Mouse (Mus musculus): ENCODE measurements around the gene 4930442H23Rik. TPM values are rescaled to one million over a fixed set of nuclear protein-coding genes. Genes with fewer than 3 reads are reported as not detected.

Gene 4930442H23Rik
- polyA plus RNA-seq, 1 experiment from 2014 or later, result not detected

- ATAC-seq (ENCODE audit: low read depth), result no peak
- peaks cover 52% of the 10 kb centered on the region for H3K36me3 ChIP-seq (ENCODE audit: control insufficient read depth, insufficient read depth, low read length)
- peaks cover 23% of the 10 kb centered on the region for H3K4me1 ChIP-seq (ENCODE audit: control insufficient read depth, insufficient read depth, low read length)
- no peak overlapping the region for H3K4me2 ChIP-seq (ENCODE audit: low read depth, low read length)
- H3K9ac ChIP-seq (replicated peaks; ENCODE audit: low read depth, low read length), result no peak overlapping the region
- 94% methylated on average over 27 of the region's 27 CpGs for WGBS
- H3K4me3 ChIP-seq (ENCODE audit: low read depth, low read length), result no peak overlapping the region
- no peaks in the 10 kb centered on the region for H3K9me3 ChIP-seq (ENCODE audit: control insufficient read depth, low read length)
- H3K27me3 ChIP-seq (ENCODE audit: control insufficient read depth, insufficient read depth, low read length), result no peaks in the 10 kb centered on the region
- no peak overlapping the region for H3K27ac ChIP-seq (ENCODE audit: low read depth, low read length)
These were observed 39.0 kb downstream of the 4930442H23Rik start for GRCm38 (mm10) chr10:81144667-81145066.

- WGBS, result 95% methylated on average over 52 of the region's 52 CpGs
- Histone ChIP-seq H3K9ac (replicated peaks; ENCODE audit: low read depth, low read length) (no peak overlapping the region), H3K4me1 (ENCODE audit: control insufficient read depth, insufficient read depth, low read length) (peaks cover 30% of the 10 kb centered on the region), H3K4me2 (ENCODE audit: low read depth, low read length) (no peak overlapping the region), H3K27me3 (ENCODE audit: control insufficient read depth, insufficient read depth, low read length) (no peaks in the 10 kb centered on the region), H3K36me3 (ENCODE audit: control insufficient read depth, insufficient read depth, low read length) (peaks cover 47% of the 10 kb centered on the region), H3K9me3 (ENCODE audit: control insufficient read depth, low read length) (no peaks in the 10 kb centered on the region), H3K4me3 (ENCODE audit: low read depth, low read length) (no peak overlapping the region), H3K27ac (ENCODE audit: low read depth, low read length) (no peak overlapping the region)
- ATAC-seq (ENCODE audit: low read depth), result no peak
These were observed 39.7 kb downstream of the 4930442H23Rik start for GRCm38 (mm10) chr10:81143845-81144437.

DNA sequence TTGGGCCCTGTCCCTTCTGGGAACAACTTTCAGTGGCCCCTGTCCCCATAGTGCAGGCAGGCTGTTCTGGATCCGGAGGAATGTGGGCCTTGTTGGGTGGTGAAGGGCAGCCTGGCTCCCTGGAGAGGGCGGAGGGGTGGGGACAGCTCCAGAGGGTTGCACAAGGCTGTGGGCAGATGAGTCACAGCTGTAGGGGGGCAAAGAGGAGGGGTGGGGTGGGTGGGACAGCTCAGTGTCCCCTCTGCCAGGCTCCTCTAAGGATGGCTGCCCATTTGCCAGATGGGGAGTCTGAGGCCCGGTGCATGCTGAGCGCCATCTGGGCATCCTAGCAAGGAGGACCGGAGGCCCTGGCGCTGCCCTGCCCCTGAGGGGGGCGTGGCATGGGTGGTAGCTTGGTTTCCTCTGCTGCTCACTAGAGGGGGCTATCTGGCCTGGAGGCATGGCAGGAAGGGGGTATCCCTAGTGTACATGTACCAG lies 40.5 kb downstream of the 4930442H23Rik start:
- no peak overlapping the region for H3K9ac ChIP-seq (replicated peaks; ENCODE audit: low read depth, low read length)
- 92% methylated on average over 7 of the region's 7 CpGs for WGBS
- H3K4me2 ChIP-seq (ENCODE audit: low read depth, low read length), result no peak overlapping the region
- H3K27ac ChIP-seq (ENCODE audit: low read depth, low read length), result no peak overlapping the region
- ATAC-seq (ENCODE audit: low read depth), result no peak
- no peaks in the 10 kb centered on the region for H3K27me3 ChIP-seq (ENCODE audit: control insufficient read depth, insufficient read depth, low read length)
- no peak overlapping the region for H3K4me3 ChIP-seq (ENCODE audit: low read depth, low read length)
- no peaks in the 10 kb centered on the region for H3K9me3 ChIP-seq (ENCODE audit: control insufficient read depth, low read length)
- H3K36me3 ChIP-seq (ENCODE audit: control insufficient read depth, insufficient read depth, low read length), result peaks cover 40% of the 10 kb centered on the region
- H3K4me1 ChIP-seq (ENCODE audit: control insufficient read depth, insufficient read depth, low read length), result peaks cover 38% of the 10 kb centered on the region

GRCm38 (mm10) chr10:81142551-81142981 lies 41.1 kb downstream of the 4930442H23Rik start:
- ATAC-seq (ENCODE audit: low read depth), result no peak
- H3K27ac ChIP-seq (ENCODE audit: low read depth, low read length), result no peak overlapping the region

GRCm38 (mm10) chr10:81141455-81142210 lies 42.0 kb downstream of the 4930442H23Rik start:
- Histone ChIP-seq H3K27ac (ENCODE audit: low read depth, low read length) (no peak overlapping the region; the same call in 1 of the 2 replicates), H3K4me1 (ENCODE audit: control insufficient read depth, insufficient read depth, low read length) (peaks cover 40% of the 10 kb centered on the region), H3K9me3 (ENCODE audit: control insufficient read depth, low read length) (no peaks in the 10 kb centered on the region), H3K9ac (replicated peaks; ENCODE audit: low read depth, low read length) (0 out of 2 replicates have a peak overlapping the region, but pooled peaks have one; percentile 39), H3K4me2 (ENCODE audit: low read depth, low read length) (no peak overlapping the region), H3K36me3 (ENCODE audit: control insufficient read depth, insufficient read depth, low read length) (peaks cover 26% of the 10 kb centered on the region), H3K27me3 (ENCODE audit: control insufficient read depth, insufficient read depth, low read length) (no peaks in the 10 kb centered on the region), H3K4me3 (ENCODE audit: low read depth, low read length) (no peak overlapping the region)
- no peak for ATAC-seq (ENCODE audit: low read depth)
- 85% methylated on average over 7 of the region's 7 CpGs for WGBS

More at GRCm38 (mm10) chr10:81142551-81142981, 41.1 kb downstream of the 4930442H23Rik start:
- H3K4me2 ChIP-seq (ENCODE audit: low read depth, low read length), result no peak overlapping the region
- H3K36me3 ChIP-seq (ENCODE audit: control insufficient read depth, insufficient read depth, low read length), result peaks cover 33% of the 10 kb centered on the region
- no peaks in the 10 kb centered on the region for H3K9me3 ChIP-seq (ENCODE audit: control insufficient read depth, low read length)
- H3K9ac ChIP-seq (replicated peaks; ENCODE audit: low read depth, low read length), result no peak overlapping the region
- H3K4me3 ChIP-seq (ENCODE audit: low read depth, low read length), result no peak overlapping the region
- 42% methylated on average over 5 of the region's 5 CpGs for WGBS
- no peaks in the 10 kb centered on the region for H3K27me3 ChIP-seq (ENCODE audit: control insufficient read depth, insufficient read depth, low read length)
- H3K4me1 ChIP-seq (ENCODE audit: control insufficient read depth, insufficient read depth, low read length), result peaks cover 40% of the 10 kb centered on the region

DNA sequence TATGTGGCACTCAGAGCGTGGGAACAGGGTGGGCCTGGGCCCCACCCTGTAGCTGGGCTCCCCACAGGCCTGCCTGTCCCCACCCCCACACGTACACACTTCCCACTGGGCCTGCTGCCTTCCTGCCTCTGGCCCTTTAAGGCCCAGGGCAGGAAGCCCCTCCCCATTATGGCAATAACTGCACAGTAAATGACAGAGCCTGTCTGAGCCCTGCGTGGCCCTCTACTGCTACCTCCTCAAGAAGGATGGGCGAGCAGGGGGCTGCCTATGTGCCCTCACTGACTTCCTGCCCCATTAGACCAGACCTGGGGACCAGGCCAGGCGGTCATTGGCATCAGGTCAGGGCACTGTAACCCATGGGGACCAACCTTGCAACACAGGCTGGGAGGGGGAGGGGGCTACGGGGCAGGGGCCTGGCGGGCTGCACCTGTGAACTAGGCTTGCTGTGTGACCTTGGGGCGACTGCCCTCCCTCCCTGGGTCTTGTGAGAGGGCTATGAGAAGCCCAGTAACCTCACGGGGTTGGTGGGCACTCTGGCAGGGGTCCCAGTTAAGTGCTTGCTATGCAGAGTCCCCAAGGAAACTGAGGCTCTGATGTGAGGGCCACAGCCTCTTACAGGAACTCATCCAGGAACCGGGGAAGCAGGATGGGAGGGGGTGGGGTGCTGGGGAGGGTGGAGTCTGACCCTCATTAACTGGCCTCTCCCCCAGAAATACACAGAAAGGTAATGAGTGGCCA lies 42.8 kb downstream of the 4930442H23Rik start:
- Histone ChIP-seq H3K27ac (ENCODE audit: low read depth, low read length) (no peak overlapping the region), H3K4me1 (ENCODE audit: control insufficient read depth, insufficient read depth, low read length) (peaks cover 44% of the 10 kb centered on the region), H3K27me3 (ENCODE audit: control insufficient read depth, insufficient read depth, low read length) (no peaks in the 10 kb centered on the region), H3K4me3 (ENCODE audit: low read depth, low read length) (no peak overlapping the region), H3K9me3 (ENCODE audit: control insufficient read depth, low read length) (no peaks in the 10 kb centered on the region), H3K4me2 (ENCODE audit: low read depth, low read length) (peak overlapping the region; percentile 73; the same call in 1 of the 2 replicates), H3K36me3 (ENCODE audit: control insufficient read depth, insufficient read depth, low read length) (peaks cover 19% of the 10 kb centered on the region), H3K9ac (replicated peaks; ENCODE audit: low read depth, low read length) (peak overlapping the region; percentile 39)
- WGBS, result 51% methylated on average over 10 of the region's 10 CpGs
- ATAC-seq (ENCODE audit: low read depth), result no peak

GRCm38 (mm10) chr10:81140005-81140404 lies 43.6 kb downstream of the 4930442H23Rik start:
- 58% methylated on average over 8 of the region's 8 CpGs for WGBS
- Histone ChIP-seq H3K9ac (replicated peaks; ENCODE audit: low read depth, low read length) (no peak overlapping the region), H3K27me3 (ENCODE audit: control insufficient read depth, insufficient read depth, low read length) (peaks cover 3% of the 10 kb centered on the region; the same call in 1 of the 2 replicates), H3K4me1 (ENCODE audit: control insufficient read depth, insufficient read depth, low read length) (peaks cover 47% of the 10 kb centered on the region), H3K4me3 (ENCODE audit: low read depth, low read length) (no peak overlapping the region), H3K27ac (ENCODE audit: low read depth, low read length) (no peak overlapping the region), H3K4me2 (ENCODE audit: low read depth, low read length) (peak overlapping the region; percentile 73; the same call in 1 of the 2 replicates), H3K36me3 (ENCODE audit: control insufficient read depth, insufficient read depth, low read length) (peaks cover 11% of the 10 kb centered on the region), H3K9me3 (ENCODE audit: control insufficient read depth, low read length) (no peaks in the 10 kb centered on the region)
- ATAC-seq (ENCODE audit: low read depth), result no peak

DNA sequence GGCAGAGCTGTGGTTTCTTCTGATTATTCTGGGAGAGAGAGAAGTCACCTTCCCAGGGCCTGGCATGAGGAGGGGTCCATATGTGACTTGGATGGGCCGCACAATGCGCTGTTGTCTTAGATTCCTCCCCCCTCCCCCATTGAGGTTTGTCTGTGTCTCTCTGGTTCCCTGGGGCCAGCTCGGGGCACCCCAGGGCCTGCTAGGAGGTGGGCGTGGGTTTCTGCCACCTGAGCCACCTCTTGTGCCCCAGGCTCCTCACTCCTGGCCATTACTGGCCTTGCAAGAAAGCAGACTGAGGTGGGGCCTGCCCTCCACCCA lies 44.2 kb downstream of the 4930442H23Rik start:
- H3K4me1 ChIP-seq (ENCODE audit: control insufficient read depth, insufficient read depth, low read length), result peaks cover 47% of the 10 kb centered on the region
- peak overlapping the region; percentile 73; the same call in 1 of the 2 replicates for H3K4me2 ChIP-seq (ENCODE audit: low read depth, low read length)
- 72% methylated on average over 4 of the region's 4 CpGs for WGBS

More for the DNA sequence above, 44.2 kb downstream of the 4930442H23Rik start:
- Histone ChIP-seq H3K4me3 (ENCODE audit: low read depth, low read length) (no peak overlapping the region), H3K27me3 (ENCODE audit: control insufficient read depth, insufficient read depth, low read length) (peaks cover 6% of the 10 kb centered on the region; the same call in 1 of the 2 replicates), H3K9me3 (ENCODE audit: control insufficient read depth, low read length) (no peaks in the 10 kb centered on the region), H3K27ac (ENCODE audit: low read depth, low read length) (no peak overlapping the region), H3K36me3 (ENCODE audit: control insufficient read depth, insufficient read depth, low read length) (peaks cover 5% of the 10 kb centered on the region), H3K9ac (replicated peaks; ENCODE audit: low read depth, low read length) (no peak overlapping the region)
- no peak for ATAC-seq (ENCODE audit: low read depth)

All from neural tube, embryonic 14.5 days (tissue).